Mouse (Mus musculus) megakaryocyte, embryonic 14.5 days (primary cell): ENCODE results near the gene Mta3.

ENCODE experiments used
- FLI1 ChIP-seq: IDR thresholded peaks from 2 replicates; pipeline ENCODE4 v1.6.1; 2012; ENCODE audit warnings: low read length, inconsistent platforms, mixed read lengths
- GATA1 ChIP-seq: IDR thresholded peaks from 3 replicates; pipeline ENCODE4 v1.6.1; 2012; ENCODE audit warnings: mixed read lengths, low read length, inconsistent platforms, borderline replicate concordance

DNA sequence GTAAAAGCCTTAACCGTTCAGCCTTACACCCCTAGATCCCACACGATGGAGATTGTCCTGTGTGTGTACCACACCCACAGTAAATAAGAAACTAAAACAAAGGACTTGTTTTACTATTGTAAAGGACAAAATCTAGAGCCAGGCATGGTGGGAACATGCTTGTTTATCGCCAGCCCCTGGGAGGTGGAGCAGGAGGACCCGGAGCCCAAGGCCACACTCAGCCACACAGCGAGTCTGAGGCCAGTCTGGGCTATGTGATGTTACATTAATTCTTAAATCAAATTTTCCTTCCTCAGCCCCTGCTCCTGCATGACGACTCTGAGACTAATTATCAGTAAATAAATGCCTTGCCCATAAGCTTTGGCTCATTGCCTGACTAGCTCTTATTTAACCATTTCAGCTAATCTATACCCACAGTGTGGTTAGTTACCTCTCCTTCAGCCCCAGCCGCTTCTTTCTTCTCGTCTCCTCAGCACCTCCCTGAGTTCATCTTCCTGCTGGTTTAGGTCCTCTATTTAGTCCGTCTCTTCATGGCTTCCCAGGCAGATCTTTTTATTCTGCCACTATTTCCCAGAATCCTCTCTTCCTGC, 71.6 kb downstream of the Mta3 start:
- TF ChIP-seq FLI1 (no peak), GATA1 (no peak)
